In the genomic region with DNA sequence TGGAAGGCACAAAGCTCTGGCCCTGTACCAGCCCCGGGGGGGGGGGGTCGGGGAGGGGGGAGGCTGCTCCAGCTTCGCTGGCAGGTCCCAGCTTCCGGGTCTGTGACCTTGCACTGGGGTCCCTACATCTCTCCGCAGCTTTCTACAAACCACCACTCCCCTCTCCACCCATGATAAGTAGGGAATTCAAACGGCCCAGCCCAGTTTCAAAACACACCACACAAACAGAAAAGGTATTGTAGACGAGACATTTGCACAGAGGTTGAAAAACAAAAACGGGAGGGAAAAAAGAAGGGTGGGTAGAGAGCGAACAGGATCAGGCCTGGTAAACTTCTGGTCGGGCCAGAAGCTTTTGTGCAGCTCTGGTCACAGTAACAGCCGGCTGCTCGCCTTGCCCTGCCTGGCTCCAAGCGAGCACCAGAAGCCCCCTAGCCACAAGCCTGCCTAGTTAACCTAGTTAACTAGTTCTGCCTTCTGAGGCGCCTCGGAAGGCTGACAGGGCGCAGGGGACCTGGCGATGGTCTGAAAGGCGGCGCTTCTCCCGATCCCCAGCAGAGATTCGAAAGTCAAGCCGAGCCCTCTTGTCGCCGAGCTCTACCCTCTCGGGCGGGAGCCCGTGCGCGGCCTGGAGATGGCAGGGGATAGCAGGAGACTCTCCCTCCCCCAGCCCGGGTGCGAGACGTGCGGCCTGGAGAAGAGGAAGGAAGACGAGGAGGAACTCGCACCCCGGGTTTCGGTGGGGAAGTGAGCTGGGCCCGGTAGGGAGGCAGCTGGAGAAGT, we compare ENCODE assay signal across 1 mouse cellular context.
TF ChIP-seq lines count a peak whose summit lies in the region.

No protein-coding gene starts in this region.

TF ChIP-seq in MEL, 35 proteins besides CTCF, POLR2A, EP300 and RAD21 (continued from another document):
- TF ChIP-seq HCFC1 (IDR thresholded peaks at IDR 0.05; ENCODE audit: low read depth, low read length) (peak; percentile 51; the same call in 1 of the 2 replicates), NELFE (IDR thresholded peaks at IDR 0.05; ENCODE audit: low read depth, low read length) (peak; percentile 54), USF1 (IDR thresholded peaks at IDR 0.05; ENCODE audit: low read depth, low read length) (0 out of 2 replicates have a peak, but pooled peaks have one; percentile 2), CHD1 (IDR thresholded peaks at IDR 0.05; ENCODE audit: low read depth, low read length) (peak; percentile 62; the same call in 1 of the 2 replicates), RCOR1 (IDR thresholded peaks at IDR 0.05; ENCODE audit: low read depth, low read length) (no peak), GABPA (IDR thresholded peaks at IDR 0.05; ENCODE audit: low read depth, low read length) (no peak), TCF12 (IDR thresholded peaks at IDR 0.05; ENCODE audit: low read depth, low read length) (peak; percentile 40; the same call in 1 of the 2 replicates), MAZ (IDR thresholded peaks at IDR 0.05; ENCODE audit: low read depth, low read length) (peak; percentile 14), MAFK (IDR thresholded peaks at IDR 0.05; ENCODE audit: borderline replicate concordance, low read depth, low read length) (no peak), KAT2A (conservative IDR thresholded peaks at IDR 0.05; ENCODE audit: low read depth, low read length) (no peak), ZNF384 (IDR thresholded peaks at IDR 0.05; ENCODE audit: low read depth, low read length) (no peak), GATA1 (IDR thresholded peaks at IDR 0.05; ENCODE audit: low read depth, low read length) (no peak), SIN3A (IDR thresholded peaks at IDR 0.05; ENCODE audit: low read length) (peak; percentile 58; the same call in 1 of the 2 replicates), MEF2A (IDR thresholded peaks at IDR 0.05; ENCODE audit: extremely low read depth, insufficient replicate concordance, low read depth, low read length, poor library complexity, severe bottlenecking) (no peak), E2F4 (IDR thresholded peaks at IDR 0.05; ENCODE audit: borderline replicate concordance, low read depth, low read length) (no peak), ETS1 (IDR thresholded peaks at IDR 0.05; ENCODE audit: low read depth, low read length) (peak; percentile 30; the same call in 1 of the 2 replicates), SMC3 (IDR thresholded peaks at IDR 0.05; ENCODE audit: low read depth, low read length) (no peak), MYB (IDR thresholded peaks at IDR 0.05; ENCODE audit: low read depth, low read length) (peak; percentile 55), TBP (IDR thresholded peaks at IDR 0.05; ENCODE audit: low read depth, low read length) (peak; percentile 82), POLR2AphosphoS5 (IDR thresholded peaks at IDR 0.05; ENCODE audit: borderline replicate concordance, low read depth, low read length) (no peak), MYC (IDR thresholded peaks at IDR 0.05; ENCODE audit: low read depth, low read length) (no peak; the same call in 1 of the 2 replicates)
